Mouse (Mus musculus) megakaryocyte-erythroid progenitor cell, adult 5 weeks (primary cell): Measurements from ENCODE around the gene Tff2. TPM values are rescaled to one million over a fixed set of nuclear protein-coding genes. Genes with fewer than 3 reads are reported as not detected.

ENCODE experiments used
- polyA plus RNA-seq: library from polyadenylated mRNA; stranded (reverse); fragments of >175 nt; gene quantifications from 2 replicates; pipeline ENCODE4 v1.2.3, GENCODE M21; 2012

The Tff2 gene
- polyA plus RNA-seq, result not detected in 2 replicates

DNA sequence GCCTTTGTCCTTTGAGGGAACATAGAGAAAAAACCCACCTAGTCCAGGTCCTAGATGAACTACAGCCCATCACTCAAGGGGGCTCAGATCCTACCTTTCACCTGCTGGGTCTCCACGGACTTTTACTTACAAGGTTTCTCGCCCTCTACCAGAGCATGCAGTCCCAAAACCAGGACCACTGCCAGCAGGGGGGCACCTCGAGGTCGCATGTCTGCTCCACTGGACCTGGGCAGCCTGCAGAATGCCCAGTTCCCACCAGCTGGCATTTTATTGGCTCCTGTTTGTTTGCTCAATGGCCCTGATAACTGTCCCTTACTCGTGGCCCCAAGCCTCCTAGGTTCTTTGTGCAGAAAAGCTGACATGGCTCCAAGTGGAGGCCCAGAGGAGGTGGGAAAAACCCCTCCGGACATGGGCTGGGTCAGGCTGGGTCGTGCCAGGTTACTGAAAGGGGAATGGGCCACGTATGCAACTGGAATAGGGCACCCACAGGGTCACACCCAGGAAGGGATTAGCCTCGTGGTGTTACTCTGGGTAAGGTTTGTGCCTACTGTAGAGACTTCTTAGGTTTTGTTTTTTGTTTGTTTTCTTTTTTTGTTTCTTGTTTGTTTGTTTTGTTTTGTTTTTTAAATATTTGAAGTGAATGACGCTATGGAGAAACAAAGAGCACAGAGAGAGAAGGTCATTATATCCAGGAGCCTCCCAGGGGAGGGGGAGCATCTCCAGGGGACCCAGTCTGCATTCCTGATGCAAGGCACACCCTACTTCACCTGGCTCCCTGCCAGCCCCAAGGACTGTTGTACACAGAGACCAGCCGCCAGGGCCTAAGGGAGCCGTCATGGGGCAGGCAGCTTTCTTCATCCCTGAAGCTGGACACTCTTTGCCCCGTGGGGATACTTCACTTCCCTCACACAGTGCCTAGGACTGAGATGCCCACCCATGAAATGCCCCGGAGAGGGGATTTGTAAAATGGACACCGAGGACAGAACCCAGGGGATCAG, at the start of gene Tff2:
Gene Tff2 (minus strand): TSS at position 243 of the 998 bp plus-strand sequence.

DNA sequence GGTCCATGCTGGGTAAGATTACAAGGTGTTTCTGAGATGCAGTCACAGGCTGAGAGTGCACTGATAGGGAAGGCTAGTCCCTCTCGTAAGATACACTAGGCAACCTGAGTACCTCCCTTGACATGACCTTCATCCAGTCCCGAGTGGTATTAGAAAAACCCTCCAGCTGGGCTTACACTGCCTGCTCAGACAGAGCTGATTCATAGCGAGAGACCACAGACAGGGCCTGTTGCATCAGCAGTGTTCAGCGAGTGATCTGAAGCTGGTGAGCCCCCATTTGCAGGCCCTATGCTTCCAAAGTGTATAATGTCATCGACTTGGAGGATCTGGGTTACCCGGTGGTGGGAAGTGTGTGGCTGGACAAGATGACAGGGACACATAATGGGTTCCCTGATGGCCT, 21.0 kb upstream of the Tff2 start, which contains the start of gene Tff1:
Gene Tff1 (minus strand): TSS at position 151 of the 400 bp plus-strand sequence.

DNA sequence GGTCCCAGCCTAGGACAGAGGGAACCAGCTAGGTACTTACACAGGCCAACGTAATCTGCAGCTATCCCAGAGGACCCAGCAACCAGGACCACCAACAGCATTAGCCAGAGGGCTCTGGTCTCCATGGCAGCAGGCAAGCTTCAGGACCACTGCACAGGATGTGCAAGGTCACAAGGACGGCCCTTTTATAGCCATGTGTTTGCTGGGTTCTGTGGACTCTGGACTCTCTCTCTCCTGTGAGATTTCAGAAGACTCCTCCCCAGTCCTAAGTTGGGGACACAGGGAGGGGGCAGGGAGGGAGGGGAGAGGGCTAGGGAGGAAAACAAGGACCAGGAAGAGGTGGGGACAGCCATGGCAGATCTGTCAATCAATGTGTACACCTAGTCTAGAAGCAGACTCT, 14.6 kb downstream of the Tff2 start, which contains the start of gene Tff3:
Gene Tff3 (minus strand): TSS at position 195 of the 400 bp plus-strand sequence.

Other genes with a start within 250 kb of the Tff2 start
- gene Glp1r, start 242.5 kb downstream of the Tff2 start, polyA plus RNA-seq, result not detected in 2 replicates
- not detected in 2 replicates for gene Umodl1, start 189.6 kb downstream of the Tff2 start, polyA plus RNA-seq
- 6.3 and 6.9 TPM in 2 replicates for gene Abcg1, start 86.6 kb downstream of the Tff2 start, polyA plus RNA-seq
- gene Tff3, start 14.6 kb downstream of the Tff2 start, polyA plus RNA-seq, result not detected in 2 replicates
- not detected in 2 replicates for gene Tff1, start 21.0 kb upstream of the Tff2 start, polyA plus RNA-seq
- 1.9 and 3.6 TPM in 2 replicates for gene Tmprss3, start 54.7 kb upstream of the Tff2 start, polyA plus RNA-seq
- gene Ubash3a, start 63.6 kb upstream of the Tff2 start, polyA plus RNA-seq, result 36.6 and 47.4 TPM in 2 replicates
- gene Rsph1, start 133.1 kb upstream of the Tff2 start, polyA plus RNA-seq, result 2.9 and 3.3 TPM in 2 replicates
- 9.3 and 13.6 TPM in 2 replicates for gene Slc37a1, start 142.5 kb upstream of the Tff2 start, polyA plus RNA-seq
- 0.11 and 0.34 TPM in 2 replicates for gene Pde9a, start 241.9 kb upstream of the Tff2 start, polyA plus RNA-seq